Comparison of ENCODE assay signal across 25 mouse cellular contexts in genomic region chr5:131806350-131806749, GRCm38 (mm10).
"Had no signal": no experiment of that assay in that cellular context is flagged by ENCODE, and none has a peak within 500 bp of the region (broad histone marks: within the 10 kb centered on the region; RNA-seq: fewer than 3 reads in every experiment).

No protein-coding gene starts in this region.

- H3K9me3 ChIP-seq: heart, embryonic 13.5 days; heart, embryonic 15.5 days; hindbrain, embryonic 13.5 days; hindbrain, embryonic 15.5 days; kidney, embryonic 15.5 days; limb, embryonic 10.5 days; limb, embryonic 12.5 days had no signal

- H3K4me2 ChIP-seq: heart, embryonic 11.5 days; heart, embryonic 13.5 days; heart, embryonic 15.5 days; hindbrain, embryonic 13.5 days; hindbrain, embryonic 15.5 days; kidney, embryonic 15.5 days; limb, embryonic 12.5 days; liver, embryonic 11.5 days had no signal

- H3K4me3 ChIP-seq: gastrocnemius, adult 2 months; heart, adult 2 months; heart, embryonic 13.5 days; heart, embryonic 15.5 days; hindbrain, embryonic 13.5 days; hindbrain, embryonic 15.5 days; kidney, embryonic 15.5 days; left cerebral cortex, adult 2 months; limb, embryonic 10.5 days; limb, embryonic 12.5 days had no signal

- H3K27me3 ChIP-seq: heart, embryonic 13.5 days; heart, embryonic 15.5 days; hindbrain, embryonic 13.5 days; hindbrain, embryonic 15.5 days; limb, embryonic 12.5 days had no signal

- DNase-seq: forebrain, postnatal 0 days; gastrocnemius, adult 2 months; gastrocnemius, postnatal 10 days; gastrocnemius, postnatal 25 days; heart, adult 2 months; heart, postnatal 14 days; heart, postnatal 36 days; kidney, adult 11 months; kidney, adult 2 months; kidney, adult 9 months; kidney, postnatal 14 days; kidney, postnatal 36 days; liver had no signal

- H3K27ac ChIP-seq: gastrocnemius, adult 2 months; heart, adult 2 months; heart, embryonic 13.5 days; heart, embryonic 15.5 days; hindbrain, embryonic 13.5 days; kidney, embryonic 15.5 days; kidney, postnatal 0 days; limb, embryonic 10.5 days; limb, embryonic 12.5 days had no signal

- ATAC-seq: hindbrain, postnatal 0 days had no signal

- H3K36me3 ChIP-seq: heart, embryonic 13.5 days; heart, embryonic 15.5 days; hindbrain, embryonic 13.5 days; hindbrain, embryonic 15.5 days; kidney, embryonic 15.5 days; limb, embryonic 10.5 days; limb, embryonic 12.5 days had no signal

- H3K9ac ChIP-seq: forebrain, postnatal 0 days; heart, embryonic 13.5 days; heart, embryonic 15.5 days; hindbrain, embryonic 13.5 days; hindbrain, embryonic 15.5 days; kidney, embryonic 15.5 days; limb, embryonic 12.5 days had no signal
